Mouse (Mus musculus): ENCODE measurements at regions not wholly inside any gene's neighbourhood (a gene's known extent, or its start where the extent isn't known, plus 50 kb on each side); places are given as distances from the start of the nearest gene placed in this dataset.
A peak's percentile ranks its signal among the peaks of the same experiment; 100 is the strongest.

DNA sequence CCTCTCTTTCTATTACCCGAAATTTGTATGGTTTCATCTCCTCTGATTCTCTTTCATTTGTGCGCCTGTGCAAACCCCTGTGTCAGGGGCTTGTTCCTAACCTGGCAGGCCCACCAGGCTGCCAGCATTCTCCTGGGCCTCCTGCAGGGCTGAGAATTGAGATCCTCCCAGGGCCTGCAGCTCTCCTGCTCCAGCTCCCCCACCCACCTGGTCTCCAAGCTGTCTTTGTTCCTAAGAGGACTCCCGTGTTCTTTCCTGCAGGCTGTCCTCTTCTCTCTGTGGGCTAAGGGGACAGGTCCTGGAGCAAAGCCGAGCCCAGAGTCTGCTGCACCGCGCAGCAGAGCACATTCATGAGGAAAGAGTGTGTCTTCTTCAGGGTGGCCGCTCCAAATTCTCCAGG is 163.3 kb upstream of the Gm4791 start:
- no peaks in the 10 kb centered on the region for H3K36me3 ChIP-seq (ENCODE audit: control insufficient read depth, insufficient read depth, low read length)
- WGBS = 45% methylated on average over 7 of the region's 7 CpGs
- 0 out of 2 replicates have a peak, but pooled peaks cover 2% of the 10 kb centered on the region for H3K4me1 ChIP-seq (ENCODE audit: control insufficient read depth, insufficient read depth, low read length)
- H3K4me3 ChIP-seq (ENCODE audit: low read depth, low read length) = no peak overlapping the region
- H3K4me2 ChIP-seq (ENCODE audit: low read depth, low read length) = no peak overlapping the region
- no peak overlapping the region for H3K9ac ChIP-seq (replicated peaks; ENCODE audit: low read depth, low read length)
- H3K9me3 ChIP-seq (ENCODE audit: control insufficient read depth, low read length) = no peaks in the 10 kb centered on the region
- no peak for ATAC-seq (ENCODE audit: low read depth)
- no peak overlapping the region for H3K27ac ChIP-seq (ENCODE audit: low read depth, low read length)
- H3K27me3 ChIP-seq (ENCODE audit: control insufficient read depth, insufficient read depth, low read length) = no peaks in the 10 kb centered on the region

DNA sequence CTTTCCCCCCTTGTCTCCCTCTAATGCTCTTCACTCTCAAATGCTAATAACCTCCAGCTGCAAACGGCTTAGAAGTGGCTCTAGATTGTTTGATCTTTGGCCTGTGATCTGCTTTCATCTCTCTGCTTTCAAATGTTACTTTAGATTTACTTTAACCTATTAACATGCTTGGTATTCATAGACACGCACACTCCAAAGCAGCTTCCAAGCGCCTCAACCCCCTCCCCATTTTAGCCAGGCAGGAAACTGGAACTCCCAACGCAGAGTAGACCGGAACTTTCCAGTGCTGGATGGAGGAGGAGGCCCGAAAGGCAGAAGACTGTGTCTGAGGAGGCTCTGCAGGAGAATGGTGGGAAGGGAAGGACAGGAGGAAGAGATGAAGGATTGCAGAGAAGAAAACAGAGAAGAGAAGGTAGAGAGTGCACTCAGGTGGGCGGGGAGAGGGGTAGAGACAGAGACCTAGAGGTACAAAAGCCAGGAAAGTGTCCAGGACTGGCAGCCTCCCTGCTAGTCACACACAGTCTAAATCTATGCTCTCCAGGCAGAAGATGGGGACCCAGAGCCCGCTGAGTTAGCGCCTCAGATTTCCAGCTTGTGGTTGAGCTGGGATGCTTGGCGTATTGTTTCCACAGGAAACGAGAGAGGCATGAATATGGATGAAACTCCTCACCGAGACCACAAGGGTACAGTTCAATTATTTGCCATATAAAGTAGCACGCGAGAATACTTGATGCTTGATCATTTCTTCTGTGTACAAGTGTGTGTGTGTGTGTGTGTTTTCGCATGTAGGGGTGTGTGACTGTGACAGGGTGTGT is 167.6 kb upstream of the Gm4791 start:
- no peak overlapping the region for H3K9ac ChIP-seq (replicated peaks; ENCODE audit: low read depth, low read length)
- H3K4me3 ChIP-seq (ENCODE audit: low read depth, low read length) = no peak overlapping the region
- H3K9me3 ChIP-seq (ENCODE audit: control insufficient read depth, low read length) = no peaks in the 10 kb centered on the region
- 0 out of 2 replicates have a peak, but pooled peaks cover 2% of the 10 kb centered on the region for H3K4me1 ChIP-seq (ENCODE audit: control insufficient read depth, insufficient read depth, low read length)
- H3K36me3 ChIP-seq (ENCODE audit: control insufficient read depth, insufficient read depth, low read length) = no peaks in the 10 kb centered on the region
- no peak overlapping the region for H3K4me2 ChIP-seq (ENCODE audit: low read depth, low read length)
- 36% methylated on average over 15 of the region's 15 CpGs for WGBS
- no peak overlapping the region for H3K27ac ChIP-seq (ENCODE audit: low read depth, low read length)
- H3K27me3 ChIP-seq (ENCODE audit: control insufficient read depth, insufficient read depth, low read length) = no peaks in the 10 kb centered on the region
- no peak for ATAC-seq (ENCODE audit: low read depth)

DNA sequence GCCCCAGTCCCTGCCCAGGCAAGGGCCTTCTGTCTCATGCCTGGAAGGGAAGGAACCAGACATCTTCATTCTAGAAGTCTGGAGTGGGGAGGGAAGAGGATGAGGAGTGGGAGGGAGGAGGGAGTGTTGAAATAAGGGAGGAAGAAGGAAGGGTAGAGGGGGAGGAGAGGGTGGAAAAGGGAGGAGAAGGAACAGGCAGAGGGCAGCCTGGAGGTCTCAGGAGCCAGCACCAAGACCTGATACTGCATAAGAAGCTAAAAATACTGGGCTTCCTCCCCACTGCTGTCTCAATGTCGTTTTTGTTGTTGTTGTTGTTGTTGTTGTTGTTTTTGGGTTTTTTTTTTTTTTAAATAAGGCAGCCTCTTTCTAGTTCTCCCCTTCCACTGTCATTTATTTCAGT is 168.2 kb upstream of the Gm4791 start:
- H3K9me3 ChIP-seq (ENCODE audit: control insufficient read depth, low read length) = no peaks in the 10 kb centered on the region
- H3K4me1 ChIP-seq (ENCODE audit: control insufficient read depth, insufficient read depth, low read length) = 0 out of 2 replicates have a peak, but pooled peaks cover 2% of the 10 kb centered on the region
- no peak overlapping the region for H3K4me3 ChIP-seq (ENCODE audit: low read depth, low read length)
- no peaks in the 10 kb centered on the region for H3K27me3 ChIP-seq (ENCODE audit: control insufficient read depth, insufficient read depth, low read length)
- H3K4me2 ChIP-seq (ENCODE audit: low read depth, low read length) = no peak overlapping the region
- 6% methylated on average over 1 of the region's 1 CpGs for WGBS
- no peak for ATAC-seq (ENCODE audit: low read depth)
- H3K9ac ChIP-seq (replicated peaks; ENCODE audit: low read depth, low read length) = no peak overlapping the region
- no peaks in the 10 kb centered on the region for H3K36me3 ChIP-seq (ENCODE audit: control insufficient read depth, insufficient read depth, low read length)
- H3K27ac ChIP-seq (ENCODE audit: low read depth, low read length) = no peak overlapping the region

DNA sequence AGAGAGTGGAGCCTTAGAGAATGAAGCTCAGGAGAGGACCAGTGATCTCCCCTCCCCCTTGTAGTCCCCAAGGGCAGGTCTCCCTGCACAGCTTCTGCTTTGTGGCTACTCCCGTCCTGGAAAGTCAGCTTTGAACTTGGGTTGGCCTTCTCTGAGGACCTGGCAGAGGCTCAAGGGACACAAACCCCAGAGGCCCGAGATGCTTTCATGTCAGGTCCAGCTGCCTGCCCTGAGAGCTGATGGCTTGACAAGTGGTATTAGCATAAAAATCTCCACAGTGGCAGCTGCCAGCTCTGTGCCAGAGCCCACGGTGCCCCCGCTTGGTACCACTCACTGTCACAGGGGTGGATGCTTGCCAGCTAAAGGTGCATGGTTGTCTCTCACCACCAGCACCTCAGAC is 173.8 kb upstream of the Gm4791 start:
- WGBS = 64% methylated on average over 4 of the region's 4 CpGs
- Histone ChIP-seq H3K4me3 (ENCODE audit: low read depth, low read length) (no peak overlapping the region), H3K27ac (ENCODE audit: low read depth, low read length) (no peak overlapping the region), H3K4me2 (ENCODE audit: low read depth, low read length) (no peak overlapping the region), H3K27me3 (ENCODE audit: control insufficient read depth, insufficient read depth, low read length) (no peaks in the 10 kb centered on the region), H3K9me3 (ENCODE audit: control insufficient read depth, low read length) (no peaks in the 10 kb centered on the region), H3K4me1 (ENCODE audit: control insufficient read depth, insufficient read depth, low read length) (no peaks in the 10 kb centered on the region), H3K36me3 (ENCODE audit: control insufficient read depth, insufficient read depth, low read length) (no peaks in the 10 kb centered on the region), H3K9ac (replicated peaks; ENCODE audit: low read depth, low read length) (no peak overlapping the region)
- ATAC-seq (ENCODE audit: low read depth) = no peak

DNA sequence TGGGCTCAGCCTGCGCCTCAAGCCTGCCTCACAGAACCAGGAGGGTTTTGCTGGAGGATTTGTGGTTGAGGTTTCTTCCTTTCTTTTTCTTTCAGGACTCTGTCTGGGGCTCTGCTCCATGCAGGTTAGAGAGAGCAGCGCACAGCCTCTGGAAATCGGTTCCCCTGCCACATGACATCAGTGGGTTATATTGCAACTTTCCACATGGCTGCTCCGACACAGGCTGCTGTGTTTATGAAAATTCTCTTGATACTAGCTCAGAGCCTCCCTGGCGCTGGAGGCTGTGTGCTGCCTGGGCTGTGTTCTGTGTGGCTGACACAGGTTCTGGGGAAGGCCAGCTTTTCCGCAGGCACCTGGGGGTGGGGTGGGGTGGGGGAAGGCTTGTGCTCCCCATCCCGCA is 178.7 kb upstream of the Gm4791 start:
- Histone ChIP-seq H3K4me3 (ENCODE audit: low read depth, low read length) (no peak overlapping the region), H3K4me2 (ENCODE audit: low read depth, low read length) (no peak overlapping the region), H3K9ac (replicated peaks; ENCODE audit: low read depth, low read length) (no peak overlapping the region), H3K36me3 (ENCODE audit: control insufficient read depth, insufficient read depth, low read length) (no peaks in the 10 kb centered on the region), H3K9me3 (ENCODE audit: control insufficient read depth, low read length) (no peaks in the 10 kb centered on the region), H3K4me1 (ENCODE audit: control insufficient read depth, insufficient read depth, low read length) (no peaks in the 10 kb centered on the region), H3K27me3 (ENCODE audit: control insufficient read depth, insufficient read depth, low read length) (no peaks in the 10 kb centered on the region), H3K27ac (ENCODE audit: low read depth, low read length) (no peak overlapping the region)
- WGBS = 66% methylated on average over 7 of the region's 7 CpGs
- ATAC-seq (ENCODE audit: low read depth) = no peak; the same call in 1 of the 2 replicates

DNA sequence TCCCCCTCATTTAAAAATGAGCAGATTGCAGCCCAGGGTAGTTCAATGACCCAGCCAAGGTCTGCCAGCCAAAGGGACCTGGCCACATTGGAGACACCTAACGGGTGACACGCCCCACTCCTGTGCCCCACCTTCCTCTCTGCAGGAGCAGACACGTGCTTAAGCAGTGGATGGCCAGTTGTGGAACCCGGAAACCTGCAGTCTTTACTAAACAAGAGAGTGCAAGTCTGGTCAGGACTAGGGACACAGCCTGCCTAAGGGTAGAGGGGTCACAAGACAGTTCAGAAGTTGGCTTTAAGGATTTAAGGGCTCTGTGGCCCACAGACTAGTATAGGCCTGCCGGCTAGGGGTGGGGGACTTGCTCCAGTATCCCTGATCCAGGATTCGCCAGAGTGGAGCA is 179.2 kb upstream of the Gm4791 start:
- no peak overlapping the region for H3K9ac ChIP-seq (replicated peaks; ENCODE audit: low read depth, low read length)
- no peaks in the 10 kb centered on the region for H3K36me3 ChIP-seq (ENCODE audit: control insufficient read depth, insufficient read depth, low read length)
- H3K4me1 ChIP-seq (ENCODE audit: control insufficient read depth, insufficient read depth, low read length) = peaks cover 4% of the 10 kb centered on the region; the same call in 1 of the 2 replicates
- no peaks in the 10 kb centered on the region for H3K9me3 ChIP-seq (ENCODE audit: control insufficient read depth, low read length)
- H3K27ac ChIP-seq (ENCODE audit: low read depth, low read length) = no peak overlapping the region
- no peak overlapping the region for H3K4me3 ChIP-seq (ENCODE audit: low read depth, low read length)
- H3K4me2 ChIP-seq (ENCODE audit: low read depth, low read length) = no peak overlapping the region
- H3K27me3 ChIP-seq (ENCODE audit: control insufficient read depth, insufficient read depth, low read length) = no peaks in the 10 kb centered on the region
- WGBS = 52% methylated on average over 6 of the region's 6 CpGs
- ATAC-seq (ENCODE audit: low read depth) = no peak

DNA sequence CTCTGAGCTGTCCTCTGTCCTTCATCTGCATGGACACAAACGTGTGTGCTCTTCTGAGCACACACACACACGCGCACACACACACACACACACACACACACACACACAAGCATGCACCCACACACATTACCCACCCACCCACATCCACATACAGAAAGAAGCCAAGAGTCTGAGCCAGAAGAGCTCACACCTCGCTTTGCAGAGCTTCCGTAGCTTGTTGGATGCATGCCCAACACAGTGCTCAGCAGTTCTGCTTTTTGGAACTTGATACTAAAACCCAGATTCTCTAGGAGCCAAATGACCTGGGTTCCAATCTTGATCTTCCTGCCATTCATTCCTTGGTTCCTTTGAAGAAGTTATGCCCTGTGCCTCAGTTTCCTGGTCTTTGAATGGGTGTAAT is 182.4 kb upstream of the Gm4791 start:
- H3K4me3 ChIP-seq (ENCODE audit: low read depth, low read length) = no peak overlapping the region
- peaks cover 6% of the 10 kb centered on the region; the same call in 1 of the 2 replicates for H3K4me1 ChIP-seq (ENCODE audit: control insufficient read depth, insufficient read depth, low read length)
- no peaks in the 10 kb centered on the region for H3K27me3 ChIP-seq (ENCODE audit: control insufficient read depth, insufficient read depth, low read length)
- H3K9ac ChIP-seq (replicated peaks; ENCODE audit: low read depth, low read length) = no peak overlapping the region
- H3K27ac ChIP-seq (ENCODE audit: low read depth, low read length) = no peak overlapping the region
- no peaks in the 10 kb centered on the region for H3K9me3 ChIP-seq (ENCODE audit: control insufficient read depth, low read length)
- H3K4me2 ChIP-seq (ENCODE audit: low read depth, low read length) = no peak overlapping the region
- ATAC-seq (ENCODE audit: low read depth) = no peak
- 82% methylated on average over 5 of the region's 5 CpGs for WGBS
- no peaks in the 10 kb centered on the region for H3K36me3 ChIP-seq (ENCODE audit: control insufficient read depth, insufficient read depth, low read length)

DNA sequence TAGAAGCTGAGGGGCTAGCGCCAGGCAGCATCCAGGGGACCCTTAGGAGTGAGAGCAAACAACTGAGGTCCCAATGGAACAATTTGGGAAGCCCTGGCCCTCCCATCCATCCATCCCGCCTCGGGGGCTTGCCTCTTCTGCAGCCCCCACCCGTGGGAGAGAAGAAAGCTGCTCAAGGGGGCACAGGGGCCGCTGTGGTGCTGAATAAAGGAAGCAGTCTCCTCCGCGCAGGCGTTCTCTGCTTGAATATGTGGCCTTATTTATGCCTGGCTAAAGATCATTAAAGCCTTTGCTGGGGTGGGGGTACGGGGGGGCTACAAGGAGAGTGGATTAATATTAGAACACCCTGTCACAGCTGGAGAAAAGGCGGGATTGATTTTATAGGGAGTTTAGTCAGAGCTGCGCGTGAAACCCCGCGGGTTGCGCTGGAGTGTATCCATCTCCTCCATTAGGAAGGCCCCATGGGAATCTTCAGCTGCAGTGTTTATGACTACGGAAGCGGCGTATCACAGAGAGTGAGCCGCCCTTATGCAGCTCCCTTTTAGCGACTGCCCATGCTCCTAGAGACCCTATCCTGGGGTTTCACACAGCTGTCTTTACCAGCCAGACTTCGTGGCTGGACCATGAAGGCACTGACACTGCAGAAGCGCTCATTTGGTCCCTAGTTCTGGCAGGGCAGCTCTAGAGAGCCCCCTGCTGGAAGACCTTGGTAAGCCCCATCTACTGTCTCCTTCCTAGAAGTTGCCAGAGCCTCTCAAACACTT is 183.9 kb upstream of the Gm4791 start:
- 8% methylated on average over 22 of the region's 22 CpGs for WGBS
- peak overlapping the region; percentile 45 for H3K4me2 ChIP-seq (ENCODE audit: low read depth, low read length)
- H3K9ac ChIP-seq (replicated peaks; ENCODE audit: low read depth, low read length) = peak overlapping the region; percentile 34; the same call in 1 of the 2 replicates
- peak; percentile 93 for ATAC-seq (ENCODE audit: low read depth)
- no peaks in the 10 kb centered on the region for H3K9me3 ChIP-seq (ENCODE audit: control insufficient read depth, low read length)
- no peaks in the 10 kb centered on the region for H3K36me3 ChIP-seq (ENCODE audit: control insufficient read depth, insufficient read depth, low read length)
- H3K27me3 ChIP-seq (ENCODE audit: control insufficient read depth, insufficient read depth, low read length) = no peaks in the 10 kb centered on the region
- peak overlapping the region; percentile 16; the same call in 1 of the 2 replicates for H3K4me3 ChIP-seq (ENCODE audit: low read depth, low read length)
- H3K27ac ChIP-seq (ENCODE audit: low read depth, low read length) = peak overlapping the region; percentile 60
- peaks cover 6% of the 10 kb centered on the region; the same call in 1 of the 2 replicates for H3K4me1 ChIP-seq (ENCODE audit: control insufficient read depth, insufficient read depth, low read length)

DNA sequence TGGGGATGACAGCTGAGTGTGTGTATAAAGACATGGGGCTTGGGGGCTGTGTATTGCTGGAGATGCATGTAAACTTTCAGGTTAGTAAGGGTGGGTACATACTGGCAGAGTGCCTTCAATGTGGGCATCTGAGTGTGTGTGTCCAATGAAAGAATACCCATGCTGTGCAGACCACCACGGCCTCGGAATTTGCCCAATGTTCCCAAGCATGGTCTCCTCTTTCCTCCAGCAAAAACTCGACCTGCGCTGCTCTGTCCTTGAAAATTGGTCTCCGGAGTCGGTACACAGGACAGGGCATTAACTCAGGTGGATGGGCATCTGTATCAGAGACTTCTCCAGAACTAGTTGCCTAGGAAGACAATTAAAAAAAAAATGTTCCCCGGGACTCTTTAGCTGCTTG is 188.3 kb upstream of the Gm4791 start:
- H3K36me3 ChIP-seq (ENCODE audit: control insufficient read depth, insufficient read depth, low read length) = no peaks in the 10 kb centered on the region
- no peak overlapping the region for H3K4me2 ChIP-seq (ENCODE audit: low read depth, low read length)
- no peaks in the 10 kb centered on the region for H3K27me3 ChIP-seq (ENCODE audit: control insufficient read depth, insufficient read depth, low read length)
- no peak overlapping the region for H3K9ac ChIP-seq (replicated peaks; ENCODE audit: low read depth, low read length)
- no peak overlapping the region for H3K4me3 ChIP-seq (ENCODE audit: low read depth, low read length)
- peaks cover 6% of the 10 kb centered on the region; the same call in 1 of the 2 replicates for H3K4me1 ChIP-seq (ENCODE audit: control insufficient read depth, insufficient read depth, low read length)
- no peak for ATAC-seq (ENCODE audit: low read depth)
- no peaks in the 10 kb centered on the region for H3K9me3 ChIP-seq (ENCODE audit: control insufficient read depth, low read length)
- no peak overlapping the region for H3K27ac ChIP-seq (ENCODE audit: low read depth, low read length)
- WGBS = 89% methylated on average over 7 of the region's 7 CpGs

Data from neural tube, embryonic 14.5 days (tissue).